Mouse (Mus musculus): Measurements from ENCODE around the gene Ucp3.
A peak's percentile ranks its signal among the peaks of the same experiment; 100 is the strongest.

The Ucp3 gene

GRCm38 (mm10) chr7:100472777-100473176 lies at the start of gene Ucp3:
Ucp3 (plus strand) TSS chr7:100472990.
- no peak for DNase-seq

GRCm38 (mm10) chr7:100425795-100426194 lies 47.0 kb upstream of the Ucp3 start:
- DNase-seq = no peak

- DNase-seq = peak; percentile 37
Measured at GRCm38 (mm10) chr7:100429102-100429501, 43.7 kb upstream of the Ucp3 start.

- DNase-seq = no peak
Measured at GRCm38 (mm10) chr7:100429911-100430310, 42.9 kb upstream of the Ucp3 start.

GRCm38 (mm10) chr7:100431103-100431502 lies 41.7 kb upstream of the Ucp3 start:
- peak; percentile 32 for DNase-seq

- DNase-seq = no peak
Measured at GRCm38 (mm10) chr7:100433295-100433694, 39.5 kb upstream of the Ucp3 start.

- DNase-seq = no peak
Measured at GRCm38 (mm10) chr7:100443728-100444127, 29.1 kb upstream of the Ucp3 start.

- no peak for DNase-seq
Measured at GRCm38 (mm10) chr7:100446271-100446670, 26.5 kb upstream of the Ucp3 start.

GRCm38 (mm10) chr7:100448530-100448929 lies 24.3 kb upstream of the Ucp3 start:
- no peak for DNase-seq

- no peak for DNase-seq
Measured at GRCm38 (mm10) chr7:100448985-100449384, 23.8 kb upstream of the Ucp3 start.

- DNase-seq = no peak
Measured at GRCm38 (mm10) chr7:100458153-100458552, 14.6 kb upstream of the Ucp3 start.

- no peak for DNase-seq
Measured at GRCm38 (mm10) chr7:100459862-100460261, 12.9 kb upstream of the Ucp3 start.

GRCm38 (mm10) chr7:100461621-100462151 lies 11.1 kb upstream of the Ucp3 start:
- DNase-seq = no peak

- no peak for DNase-seq
Measured at GRCm38 (mm10) chr7:100463194-100463593, 9.6 kb upstream of the Ucp3 start.

- no peak for DNase-seq
Measured at GRCm38 (mm10) chr7:100463757-100464156, 9.0 kb upstream of the Ucp3 start.

- DNase-seq = no peak
Measured at GRCm38 (mm10) chr7:100464248-100464647, 8.5 kb upstream of the Ucp3 start.

- no peak for DNase-seq
Measured at GRCm38 (mm10) chr7:100465248-100465647, 7.5 kb upstream of the Ucp3 start.

- no peak for DNase-seq
Measured at GRCm38 (mm10) chr7:100465656-100466309, 7.0 kb upstream of the Ucp3 start.

- no peak for DNase-seq
Measured at GRCm38 (mm10) chr7:100466781-100467510, 5.8 kb upstream of the Ucp3 start.

GRCm38 (mm10) chr7:100468761-100469160 lies 4.0 kb upstream of the Ucp3 start:
- no peak for DNase-seq

GRCm38 (mm10) chr7:100469502-100469901 lies 3.3 kb upstream of the Ucp3 start:
- no peak for DNase-seq

GRCm38 (mm10) chr7:100470796-100471406 lies 1.9 kb upstream of the Ucp3 start:
- DNase-seq = no peak

GRCm38 (mm10) chr7:100471407-100471797 lies 1.4 kb upstream of the Ucp3 start:
- DNase-seq = no peak

All from right cerebral cortex, postnatal 4 days (tissue).